Mouse (Mus musculus) liver, postnatal 0 days (tissue): ENCODE measurements around the gene Lonp1.

Source experiments
- CTCF ChIP-seq: sonication (generic); IDR thresholded peaks from 2 replicates; pipeline ENCODE4 v1.5.1; 2016; ENCODE audit warnings: antibody characterized with exemption, low read depth
- EP300 ChIP-seq: IDR thresholded peaks from 2 replicates; pipeline ENCODE4 v1.6.1; 2016; ENCODE audit warnings: antibody characterized with exemption, low read depth, mild to moderate bottlenecking

- no peak for TF ChIP-seq CTCF
- TF ChIP-seq EP300: no peak
These were observed 56.4 kb downstream of the Lonp1 start for GRCm38 (mm10) chr17:56570287-56570686.
